Comparison of ENCODE assay signal across 11 mouse cellular contexts in the genomic region with DNA sequence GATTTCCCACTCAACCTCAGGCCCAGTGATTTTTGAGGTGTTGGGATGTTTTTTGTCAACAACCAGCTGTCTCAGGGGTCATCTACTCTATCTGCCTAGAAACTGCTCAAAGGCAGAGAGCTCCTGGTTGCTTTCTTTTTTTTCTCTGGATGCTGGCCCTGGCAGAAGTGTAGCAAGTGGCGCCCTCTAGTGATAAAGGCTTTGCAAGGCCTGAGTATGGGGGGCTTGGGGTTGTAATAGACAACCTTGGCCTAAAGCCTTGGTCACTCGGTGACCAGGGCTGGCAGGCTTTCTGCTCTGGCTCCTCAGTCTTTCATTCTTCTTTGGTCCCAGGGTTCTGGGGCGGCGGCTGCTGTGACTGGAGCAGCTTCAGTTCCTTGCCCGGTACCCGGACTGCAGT.
DNase-seq lines count a peak whose midpoint lies in the region; ATAC-seq lines count a peak whose summit lies in the region.
"Had no signal": no experiment of that assay in that cellular context is flagged by ENCODE, and none has a peak within 500 bp of the region (broad histone marks: within the 10 kb centered on the region; RNA-seq: fewer than 3 reads in every experiment).

No protein-coding gene starts in this region.

- no peak for ATAC-seq in intestine, embryonic 14.5 days (replicated peaks; ENCODE audit: low FRiP score, low TSS enrichment, low read depth)
- no peak for ATAC-seq in intestine, embryonic 16.5 days
- no peak for ATAC-seq in midbrain, embryonic 11.5 days (ENCODE audit: low FRiP score)
- ATAC-seq in midbrain, embryonic 15.5 days (replicated peaks): no peak
- ATAC-seq in embryonic facial prominence, embryonic 11.5 days (replicated peaks; ENCODE audit: insufficient number of reproducible peaks, low FRiP score, low TSS enrichment, low read depth): no peak
- ATAC-seq: forebrain, embryonic 15.5 days had no signal

- no peak overlapping the region for H3K4me3 ChIP-seq in intestine, embryonic 14.5 days (ENCODE audit: low read depth, low read length)
- no peak overlapping the region for H3K4me3 ChIP-seq in intestine, embryonic 16.5 days (ENCODE audit: low read length)
- no peak overlapping the region for H3K4me3 ChIP-seq in midbrain, embryonic 11.5 days (ENCODE audit: low read depth, low read length)
- H3K4me3 ChIP-seq in midbrain, embryonic 15.5 days: no peak overlapping the region
- no peak overlapping the region for H3K4me3 ChIP-seq in embryonic facial prominence, embryonic 11.5 days (ENCODE audit: low read depth, low read length)
- H3K4me3 ChIP-seq: forebrain, embryonic 15.5 days; liver, embryonic 13.5 days had no signal

- peak; percentile 56 for DNase-seq in intestine, embryonic 14.5 days (ENCODE audit: low spot score)
- DNase-seq in midbrain, embryonic 11.5 days (ENCODE audit: low spot score, missing footprints): peak; percentile 92
- DNase-seq in embryonic facial prominence, embryonic 11.5 days (ENCODE audit: low spot score): peak; percentile 58
- DNase-seq in splenic B cell, adult 2 months (ENCODE audit: low read depth, low spot score): peak; percentile 27
- DNase-seq in heart, adult 11 months: no peak
- no peak for DNase-seq in cerebellum, adult 9-11 months
- DNase-seq: cerebellum, adult 11 months; liver, embryonic 13.5 days had no signal

- H3K27ac ChIP-seq in intestine, embryonic 14.5 days (ENCODE audit: low read depth): 0 out of 2 replicates have a peak overlapping the region, but pooled peaks have one; percentile 38
- no peak overlapping the region for H3K27ac ChIP-seq in intestine, embryonic 16.5 days (ENCODE audit: low read length)
- no peak overlapping the region for H3K27ac ChIP-seq in midbrain, embryonic 11.5 days (ENCODE audit: low read depth, low read length)
- no peak overlapping the region for H3K27ac ChIP-seq in midbrain, embryonic 15.5 days
- H3K27ac ChIP-seq in embryonic facial prominence, embryonic 11.5 days (replicated peaks; ENCODE audit: low read depth, low read length): no peak overlapping the region
- H3K27ac ChIP-seq: forebrain, embryonic 15.5 days; liver, embryonic 13.5 days had no signal

- peaks cover 13% of the 10 kb centered on the region; the same call in 1 of the 2 replicates for H3K4me1 ChIP-seq in intestine, embryonic 14.5 days (replicated peaks; ENCODE audit: control insufficient read depth, insufficient read depth, low read length)
- peaks cover 3% of the 10 kb centered on the region; the same call in 1 of the 2 replicates for H3K4me1 ChIP-seq in intestine, embryonic 16.5 days (ENCODE audit: control insufficient read depth, insufficient read depth, low read length)
- no peaks in the 10 kb centered on the region for H3K4me1 ChIP-seq in midbrain, embryonic 11.5 days (ENCODE audit: control insufficient read depth, insufficient read depth, low read length)
- H3K4me1 ChIP-seq in midbrain, embryonic 15.5 days: 0 out of 2 replicates have a peak, but pooled peaks cover 5% of the 10 kb centered on the region
- H3K4me1 ChIP-seq in embryonic facial prominence, embryonic 11.5 days (ENCODE audit: control insufficient read depth, insufficient read depth, low read length): no peaks in the 10 kb centered on the region
- H3K4me1 ChIP-seq: liver, embryonic 13.5 days had no signal

- H3K9me3 ChIP-seq in intestine, embryonic 14.5 days (ENCODE audit: control insufficient read depth, low read length): no peaks in the 10 kb centered on the region
- 0 out of 2 replicates have a peak, but pooled peaks cover 3% of the 10 kb centered on the region for H3K9me3 ChIP-seq in intestine, embryonic 16.5 days (ENCODE audit: control insufficient read depth, low read length)
- H3K9me3 ChIP-seq in midbrain, embryonic 11.5 days (ENCODE audit: control insufficient read depth, low read length): peaks cover 3% of the 10 kb centered on the region; the same call in 1 of the 2 replicates
- H3K9me3 ChIP-seq in midbrain, embryonic 15.5 days: no peaks in the 10 kb centered on the region
- H3K9me3 ChIP-seq in embryonic facial prominence, embryonic 11.5 days (replicated peaks; ENCODE audit: control insufficient read depth, low read length): no peaks in the 10 kb centered on the region
- H3K9me3 ChIP-seq: forebrain, embryonic 15.5 days had no signal

- no peak overlapping the region for H3K4me2 ChIP-seq in intestine, embryonic 14.5 days (ENCODE audit: low read length)
- H3K4me2 ChIP-seq in intestine, embryonic 16.5 days (ENCODE audit: low read depth, low read length): no peak overlapping the region
- no peak overlapping the region for H3K4me2 ChIP-seq in midbrain, embryonic 11.5 days
- H3K4me2 ChIP-seq in midbrain, embryonic 15.5 days: no peak overlapping the region
- H3K4me2 ChIP-seq in embryonic facial prominence, embryonic 11.5 days (ENCODE audit: low read depth, low read length): no peak overlapping the region
- H3K4me2 ChIP-seq: forebrain, embryonic 15.5 days; liver, embryonic 13.5 days had no signal

- no peak overlapping the region for H3K9ac ChIP-seq in intestine, embryonic 14.5 days (ENCODE audit: low read length)
- H3K9ac ChIP-seq in intestine, embryonic 16.5 days (ENCODE audit: low read depth, low read length): no peak overlapping the region
- no peak overlapping the region for H3K9ac ChIP-seq in midbrain, embryonic 11.5 days (ENCODE audit: low read length)
- no peak overlapping the region for H3K9ac ChIP-seq in midbrain, embryonic 15.5 days
- no peak overlapping the region for H3K9ac ChIP-seq in embryonic facial prominence, embryonic 11.5 days (replicated peaks; ENCODE audit: low read length)
- H3K9ac ChIP-seq: forebrain, embryonic 15.5 days; liver, embryonic 13.5 days had no signal

- H3K36me3 ChIP-seq in intestine, embryonic 14.5 days (ENCODE audit: control insufficient read depth, insufficient read depth, low read length): no peaks in the 10 kb centered on the region
- no peaks in the 10 kb centered on the region for H3K36me3 ChIP-seq in intestine, embryonic 16.5 days (ENCODE audit: control insufficient read depth, insufficient read depth, low read length)
- no peaks in the 10 kb centered on the region for H3K36me3 ChIP-seq in midbrain, embryonic 11.5 days (ENCODE audit: control insufficient read depth, insufficient read depth, low read length)
- no peaks in the 10 kb centered on the region for H3K36me3 ChIP-seq in midbrain, embryonic 15.5 days (replicated peaks)
- H3K36me3 ChIP-seq in embryonic facial prominence, embryonic 11.5 days (replicated peaks; ENCODE audit: control insufficient read depth, insufficient read depth, low read depth, low read length): no peaks in the 10 kb centered on the region
- no peaks in the 10 kb centered on the region for H3K36me3 ChIP-seq in splenic B cell, adult 2 months (ENCODE audit: control insufficient read depth, insufficient read depth, low read length, poor library complexity, severe bottlenecking)
- H3K36me3 ChIP-seq: forebrain, embryonic 15.5 days; liver, embryonic 13.5 days had no signal

- H3K27me3 ChIP-seq in intestine, embryonic 14.5 days (replicated peaks; ENCODE audit: control insufficient read depth, insufficient read depth, low read length): no peaks in the 10 kb centered on the region
- no peaks in the 10 kb centered on the region for H3K27me3 ChIP-seq in intestine, embryonic 16.5 days (replicated peaks; ENCODE audit: control insufficient read depth, insufficient read depth, low read length)
- no peaks in the 10 kb centered on the region for H3K27me3 ChIP-seq in midbrain, embryonic 11.5 days (ENCODE audit: control insufficient read depth, insufficient read depth, low read length)
- H3K27me3 ChIP-seq in midbrain, embryonic 15.5 days (replicated peaks): 0 out of 2 replicates have a peak, but pooled peaks cover 3% of the 10 kb centered on the region
- no peaks in the 10 kb centered on the region for H3K27me3 ChIP-seq in embryonic facial prominence, embryonic 11.5 days (ENCODE audit: control insufficient read depth, insufficient read depth, low read length)
- no peaks in the 10 kb centered on the region for H3K27me3 ChIP-seq in splenic B cell, adult 2 months (ENCODE audit: control insufficient read depth, insufficient read depth, low read length, poor library complexity, severe bottlenecking)
- H3K27me3 ChIP-seq: forebrain, embryonic 15.5 days; liver, embryonic 13.5 days had no signal

- WGBS in intestine, embryonic 14.5 days: 59% methylated on average over 6 of the region's 6 CpGs
- 63% methylated on average over 6 of the region's 6 CpGs for WGBS in intestine, embryonic 16.5 days
- WGBS in midbrain, embryonic 11.5 days: 61% methylated on average over 6 of the region's 6 CpGs
- 58% methylated on average over 6 of the region's 6 CpGs for WGBS in midbrain, embryonic 15.5 days
- WGBS in embryonic facial prominence, embryonic 11.5 days: 63% methylated on average over 6 of the region's 6 CpGs

Comparison
In these comparisons a context has a peak if more than half of its experiments do, and no peak if none do; other contexts are left out.
1. DNase-seq: peak in intestine, embryonic 14.5 days (single experiment), midbrain, embryonic 11.5 days (single experiment), embryonic facial prominence, embryonic 11.5 days (single experiment) and splenic B cell, adult 2 months (single experiment); none in heart, adult 11 months (single experiment) and cerebellum, adult 9-11 months (single experiment).